Mouse (Mus musculus): ENCODE results near the gene Prcp. TPM values are rescaled to one million over a fixed set of nuclear protein-coding genes. Genes with fewer than 3 reads are reported as not detected.
A peak's percentile ranks its signal among the peaks of the same experiment; 100 is the strongest.

Prcp gene
- total and polyA plus RNA-seq, 3 experiments = 20.1 to 28.9 (median 27.8) TPM

DNA sequence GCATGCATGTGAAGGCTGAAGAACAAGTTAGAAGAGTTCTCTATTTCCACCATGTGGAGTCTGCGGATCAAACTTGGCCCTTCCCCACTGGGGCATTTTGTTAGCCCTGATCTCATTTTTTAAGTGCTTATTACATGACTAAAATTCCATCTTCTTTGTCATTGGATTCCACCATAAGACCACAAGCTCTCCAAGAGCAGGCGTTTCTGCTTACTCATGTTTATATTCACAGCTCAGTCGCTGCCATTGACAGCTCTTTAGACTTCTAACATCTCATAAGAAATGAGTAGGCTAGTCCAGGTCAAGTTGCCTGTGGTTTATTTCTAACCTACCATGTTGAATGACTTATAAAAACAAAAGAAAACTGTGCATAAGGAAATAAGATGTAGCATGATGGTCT, 48.0 kb upstream of the Prcp start:
- Histone ChIP-seq H3K27ac (ENCODE audit: insufficient read depth, low read depth) (no peak overlapping the region), H3K9me3 (replicated peaks; ENCODE audit: low read length) (no peaks in the 10 kb centered on the region), H3K4me3 (replicated peaks in 1 of 3; ENCODE audit: low read depth in 2 of 3, low read length in 2 of 3, poor library complexity in 1 of 3) (no peak overlapping the region), H3K36me3 (replicated peaks in 1 of 2; ENCODE audit: control insufficient read depth in 1 of 2, insufficient read depth in 1 of 2, low read length in 1 of 2) (peaks cover 32 to 86% of the 10 kb centered on the region in 2 experiments), H3K79me2 (replicated peaks; ENCODE audit: control insufficient read depth, extremely low read depth, insufficient read depth, poor library complexity, severe bottlenecking) (peaks cover 39% of the 10 kb centered on the region), H3K9ac (ENCODE audit: insufficient read depth, low read depth) (no peak overlapping the region), H3K4me1 (ENCODE audit: control insufficient read depth in 1 of 2, insufficient read depth in 2 of 2) (peaks cover 15 to 53% of the 10 kb centered on the region in 2 experiments), H3K4me2 (ENCODE audit: insufficient read depth, low read depth, poor library complexity, severe bottlenecking) (no peak overlapping the region), H3K27me3 (replicated peaks) (no peaks in the 10 kb centered on the region)
- TF ChIP-seq TBP (conservative IDR thresholded peaks at IDR 0.05; ENCODE audit: low read depth, low read length) (no peak), MYC (IDR thresholded peaks at IDR 0.05; ENCODE audit: low read depth, low read length) (no peak), CHD1 (IDR thresholded peaks at IDR 0.05; ENCODE audit: low read depth, low read length) (no peak), POLR2A (IDR thresholded peaks at IDR 0.05; ENCODE audit: low read depth, low read length) (no peak), IRF4 (IDR thresholded peaks at IDR 0.05; ENCODE audit: low read depth, low read length) (no peak), KAT2A (IDR thresholded peaks at IDR 0.05; ENCODE audit: insufficient replicate concordance, low read length) (no peak), MAFK (IDR thresholded peaks at IDR 0.05; ENCODE audit: insufficient replicate concordance, low read length) (no peak), ELF1 (IDR thresholded peaks at IDR 0.05; ENCODE audit: low read depth, low read length) (no peak), NRF1 (IDR thresholded peaks at IDR 0.05; ENCODE audit: low read depth, low read length) (no peak), USF2 (conservative IDR thresholded peaks at IDR 0.05; ENCODE audit: low read depth, low read length) (no peak), MAZ (IDR thresholded peaks at IDR 0.05; ENCODE audit: low read depth, low read length) (no peak), ETS1 (conservative IDR thresholded peaks at IDR 0.05; ENCODE audit: low read depth, low read length) (no peak), E2F4 (IDR thresholded peaks at IDR 0.05; ENCODE audit: insufficient replicate concordance, low read depth, low read length) (no peak), MXI1 (IDR thresholded peaks at IDR 0.05; ENCODE audit: low read depth, low read length) (no peak), RCOR1 (conservative IDR thresholded peaks at IDR 0.05; ENCODE audit: low read depth, low read length) (no peak)
- DNase-seq (ENCODE audit: extremely low read depth) = no peak
- dilution Hi-C loops (cut with MboI; ENCODE audit: extremely low pct_ligation_motif_present, extremely low pct_unique_long_range_greater_than_20kb, low sequenced_read_pairs) = no loop called here
- in situ Hi-C loops (cut with MboI; ENCODE audit: low pct_ligation_motif_present, low pct_unique_long_range_greater_than_20kb, low sequenced_read_pairs) = no loop called here

DNA sequence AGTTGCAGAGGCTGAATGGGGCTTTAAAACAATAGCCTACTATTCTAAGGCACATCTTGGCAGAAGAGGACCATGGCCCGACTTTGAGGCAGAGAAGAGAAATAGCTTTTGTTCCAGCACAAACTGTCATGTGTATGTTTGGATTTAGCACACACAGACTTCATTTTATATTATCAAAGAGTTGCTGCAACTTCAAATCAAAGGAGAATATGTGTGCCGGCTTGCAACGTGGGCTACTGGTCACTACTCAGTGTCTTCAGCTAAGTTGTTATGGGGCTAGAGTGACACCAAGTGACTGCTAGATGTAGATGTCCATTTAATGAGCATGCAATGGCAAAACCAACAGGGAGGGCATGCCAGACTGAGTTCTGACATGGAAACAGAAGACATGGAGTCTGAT, 46.3 kb upstream of the Prcp start:
- in situ Hi-C loops (cut with MboI; ENCODE audit: low pct_ligation_motif_present, low pct_unique_long_range_greater_than_20kb, low sequenced_read_pairs) (no loop called here), dilution Hi-C loops (cut with MboI; ENCODE audit: extremely low pct_ligation_motif_present, extremely low pct_unique_long_range_greater_than_20kb, low sequenced_read_pairs) (no loop called here)
- Histone ChIP-seq H3K4me2 (ENCODE audit: insufficient read depth, low read depth, poor library complexity, severe bottlenecking) (no peak overlapping the region), H3K4me3 (replicated peaks in 1 of 3; ENCODE audit: low read depth in 2 of 3, low read length in 2 of 3, poor library complexity in 1 of 3) (no peak overlapping the region), H3K27ac (ENCODE audit: insufficient read depth, low read depth) (no peak overlapping the region), H3K9me3 (replicated peaks; ENCODE audit: low read length) (no peaks in the 10 kb centered on the region), H3K27me3 (replicated peaks) (no peaks in the 10 kb centered on the region), H3K79me2 (replicated peaks; ENCODE audit: control insufficient read depth, extremely low read depth, insufficient read depth, poor library complexity, severe bottlenecking) (peaks cover 24% of the 10 kb centered on the region), H3K36me3 (replicated peaks in 1 of 2; ENCODE audit: control insufficient read depth in 1 of 2, insufficient read depth in 1 of 2, low read length in 1 of 2) (peaks cover 43 to 96% of the 10 kb centered on the region in 2 experiments), H3K4me1 (ENCODE audit: control insufficient read depth in 1 of 2, insufficient read depth in 2 of 2) (peaks cover 9 to 47% of the 10 kb centered on the region in 2 experiments), H3K9ac (ENCODE audit: insufficient read depth, low read depth) (no peak overlapping the region)
- TF ChIP-seq CTCF (conservative IDR thresholded peaks at IDR 0.05 in 1 of 2, IDR thresholded peaks at IDR 0.05 in 1 of 2; ENCODE audit: low read depth in 2 of 2, low read length in 2 of 2) (peak in 1 of 2 experiments; percentile 66; a peak in 2 of 4 replicates), SIN3A (IDR thresholded peaks at IDR 0.05; ENCODE audit: low read length) (no peak), RAD21 (IDR thresholded peaks at IDR 0.05; ENCODE audit: low read depth, low read length) (peak; percentile 74), SMC3 (IDR thresholded peaks at IDR 0.05; ENCODE audit: low read depth, low read length) (peak; percentile 58)
- DNase-seq (ENCODE audit: extremely low read depth) = no peak

Data from CH12.LX (cell line).